In genomic region chr4:72351985-72352384, GRCm38 (mm10) we compare ENCODE assay signal across 24 mouse cellular contexts.
DNase-seq lines count a peak whose midpoint lies in the region; ATAC-seq and TF ChIP-seq lines count a peak whose summit lies in the region.
"Had no signal": no experiment of that assay in that cellular context is flagged by ENCODE, and none has a peak within 500 bp of the region (broad histone marks: within the 10 kb centered on the region; RNA-seq: fewer than 3 reads in every experiment).

No protein-coding gene starts in this region.

- no peak for ATAC-seq in embryonic facial prominence, embryonic 14.5 days (ENCODE audit: low read depth)
- 0 out of 2 replicates have a peak, but pooled peaks have one; percentile 27 for ATAC-seq in hindbrain, postnatal 0 days
- ATAC-seq in hindbrain, embryonic 12.5 days (ENCODE audit: low FRiP score): no peak
- peak; percentile 16; the same call in 1 of the 2 replicates for ATAC-seq in midbrain, embryonic 12.5 days (ENCODE audit: low FRiP score, low read depth)
- no peak for ATAC-seq in midbrain, embryonic 11.5 days (ENCODE audit: low FRiP score)
- ATAC-seq: hindbrain, embryonic 16.5 days; intestine, embryonic 16.5 days; lung, postnatal 0 days had no signal

- no peaks in the 10 kb centered on the region for H3K9me3 ChIP-seq in embryonic facial prominence, embryonic 14.5 days (ENCODE audit: control insufficient read depth, low read length)
- H3K9me3 ChIP-seq in embryonic facial prominence, embryonic 10.5 days: no peaks in the 10 kb centered on the region
- no peaks in the 10 kb centered on the region for H3K9me3 ChIP-seq in hindbrain, postnatal 0 days (ENCODE audit: low read length)
- no peaks in the 10 kb centered on the region for H3K9me3 ChIP-seq in hindbrain, embryonic 12.5 days (replicated peaks)
- no peaks in the 10 kb centered on the region for H3K9me3 ChIP-seq in midbrain, embryonic 12.5 days
- H3K9me3 ChIP-seq in midbrain, embryonic 11.5 days (ENCODE audit: control insufficient read depth, low read length): no peaks in the 10 kb centered on the region
- H3K9me3 ChIP-seq: embryonic facial prominence, embryonic 12.5 days; midbrain, embryonic 10.5 days had no signal

- no peak overlapping the region for H3K9ac ChIP-seq in embryonic facial prominence, embryonic 14.5 days (ENCODE audit: low read depth, low read length)
- H3K9ac ChIP-seq in hindbrain, postnatal 0 days (replicated peaks; ENCODE audit: low read length): no peak overlapping the region
- no peak overlapping the region for H3K9ac ChIP-seq in hindbrain, embryonic 12.5 days
- no peak overlapping the region for H3K9ac ChIP-seq in midbrain, embryonic 12.5 days (replicated peaks)
- H3K9ac ChIP-seq in midbrain, embryonic 11.5 days (ENCODE audit: low read length): no peak overlapping the region
- H3K9ac ChIP-seq: embryonic facial prominence, embryonic 12.5 days had no signal

- H3K4me3 ChIP-seq in embryonic facial prominence, embryonic 14.5 days (ENCODE audit: low read depth, low read length): no peak overlapping the region
- H3K4me3 ChIP-seq in embryonic facial prominence, embryonic 10.5 days: no peak overlapping the region
- H3K4me3 ChIP-seq in hindbrain, postnatal 0 days (ENCODE audit: low read length): no peak overlapping the region
- H3K4me3 ChIP-seq in hindbrain, embryonic 12.5 days: no peak overlapping the region
- H3K4me3 ChIP-seq in midbrain, embryonic 12.5 days: no peak overlapping the region
- H3K4me3 ChIP-seq in midbrain, embryonic 11.5 days (ENCODE audit: low read depth, low read length): no peak overlapping the region
- H3K4me3 ChIP-seq: embryonic facial prominence, embryonic 12.5 days; erythroblast, embryonic 14.5 days; midbrain, embryonic 10.5 days; myocyte had no signal

- H3K36me3 ChIP-seq in embryonic facial prominence, embryonic 14.5 days (ENCODE audit: control insufficient read depth, insufficient read depth, low read length): no peaks in the 10 kb centered on the region
- H3K36me3 ChIP-seq in embryonic facial prominence, embryonic 10.5 days (replicated peaks): no peaks in the 10 kb centered on the region
- no peaks in the 10 kb centered on the region for H3K36me3 ChIP-seq in hindbrain, postnatal 0 days (ENCODE audit: insufficient read depth, low read length)
- no peaks in the 10 kb centered on the region for H3K36me3 ChIP-seq in hindbrain, embryonic 12.5 days
- no peaks in the 10 kb centered on the region for H3K36me3 ChIP-seq in midbrain, embryonic 12.5 days
- H3K36me3 ChIP-seq in midbrain, embryonic 11.5 days (ENCODE audit: control insufficient read depth, insufficient read depth, low read length): no peaks in the 10 kb centered on the region
- H3K36me3 ChIP-seq: embryonic facial prominence, embryonic 12.5 days; midbrain, embryonic 10.5 days had no signal

- no peak overlapping the region for H3K4me2 ChIP-seq in embryonic facial prominence, embryonic 14.5 days (ENCODE audit: low read depth, low read length)
- H3K4me2 ChIP-seq in hindbrain, postnatal 0 days (ENCODE audit: low read depth, low read length): no peak overlapping the region
- H3K4me2 ChIP-seq in hindbrain, embryonic 12.5 days (replicated peaks): no peak overlapping the region
- no peak overlapping the region for H3K4me2 ChIP-seq in midbrain, embryonic 12.5 days (replicated peaks)
- no peak overlapping the region for H3K4me2 ChIP-seq in midbrain, embryonic 11.5 days
- H3K4me2 ChIP-seq: embryonic facial prominence, embryonic 12.5 days; heart, embryonic 11.5 days had no signal

- peak; percentile 15 for DNase-seq in embryonic facial prominence, embryonic 14.5 days (ENCODE audit: low spot score)
- no peak for DNase-seq in embryonic facial prominence, embryonic 10.5 days (ENCODE audit: low spot score)
- peak; percentile 6 for DNase-seq in hindbrain, postnatal 0 days (ENCODE audit: low spot score)
- no peak for DNase-seq in midbrain, embryonic 11.5 days (ENCODE audit: low spot score, missing footprints)
- DNase-seq in right cerebral cortex, adult 2 months (ENCODE audit: low spot score in 2 of 2): peak; percentile 5 to 8
- DNase-seq in right cerebral cortex, postnatal 25 days: no peak
- DNase-seq: adrenal gland, postnatal 25 days; cerebellum, adult 11 months; gastrocnemius, postnatal 14 days; heart, adult 11 months; kidney, adult 9 months; kidney, postnatal 14 days; thymus, adult 2 months; thymus, postnatal 4 days had no signal

- TF ChIP-seq CTCF in hindbrain, postnatal 0 days (IDR thresholded peaks at IDR 0.05; ENCODE audit: low read depth): no peak

- WGBS in embryonic facial prominence, embryonic 14.5 days: 64% methylated on average over 1 of the region's 1 CpGs
- WGBS in embryonic facial prominence, embryonic 10.5 days: 76% methylated on average over 1 of the region's 1 CpGs
- 27% methylated on average over 1 of the region's 1 CpGs for WGBS in hindbrain, postnatal 0 days
- 38% methylated on average over 1 of the region's 1 CpGs for WGBS in hindbrain, embryonic 12.5 days
- WGBS in midbrain, embryonic 12.5 days: 59% methylated on average over 1 of the region's 1 CpGs
- 71% methylated on average over 1 of the region's 1 CpGs for WGBS in midbrain, embryonic 11.5 days

- no peaks in the 10 kb centered on the region for H3K27me3 ChIP-seq in embryonic facial prominence, embryonic 14.5 days (replicated peaks; ENCODE audit: control insufficient read depth, insufficient read depth, low read length)
- H3K27me3 ChIP-seq in embryonic facial prominence, embryonic 10.5 days (replicated peaks; ENCODE audit: low read depth, poor library complexity, severe bottlenecking): no peaks in the 10 kb centered on the region
- no peaks in the 10 kb centered on the region for H3K27me3 ChIP-seq in hindbrain, postnatal 0 days (ENCODE audit: insufficient read depth, low read length)
- no peaks in the 10 kb centered on the region for H3K27me3 ChIP-seq in hindbrain, embryonic 12.5 days
- H3K27me3 ChIP-seq in midbrain, embryonic 12.5 days: no peaks in the 10 kb centered on the region
- H3K27me3 ChIP-seq in midbrain, embryonic 11.5 days (ENCODE audit: control insufficient read depth, insufficient read depth, low read length): no peaks in the 10 kb centered on the region
- H3K27me3 ChIP-seq: embryonic facial prominence, embryonic 12.5 days had no signal

- no peak overlapping the region for H3K27ac ChIP-seq in embryonic facial prominence, embryonic 14.5 days (replicated peaks; ENCODE audit: low read depth, low read length)
- H3K27ac ChIP-seq in embryonic facial prominence, embryonic 10.5 days (replicated peaks): no peak overlapping the region
- no peak overlapping the region for H3K27ac ChIP-seq in hindbrain, postnatal 0 days
- no peak overlapping the region for H3K27ac ChIP-seq in hindbrain, embryonic 12.5 days
- H3K27ac ChIP-seq in midbrain, embryonic 12.5 days (replicated peaks): no peak overlapping the region
- no peak overlapping the region for H3K27ac ChIP-seq in midbrain, embryonic 11.5 days (ENCODE audit: low read depth, low read length)
- H3K27ac ChIP-seq: embryonic facial prominence, embryonic 12.5 days; midbrain, embryonic 10.5 days had no signal

- H3K4me1 ChIP-seq in embryonic facial prominence, embryonic 14.5 days (ENCODE audit: control insufficient read depth, insufficient read depth, low read length): no peaks in the 10 kb centered on the region
- no peaks in the 10 kb centered on the region for H3K4me1 ChIP-seq in embryonic facial prominence, embryonic 10.5 days
- no peaks in the 10 kb centered on the region for H3K4me1 ChIP-seq in hindbrain, postnatal 0 days (ENCODE audit: insufficient read depth, low read length)
- no peaks in the 10 kb centered on the region for H3K4me1 ChIP-seq in hindbrain, embryonic 12.5 days
- H3K4me1 ChIP-seq in midbrain, embryonic 12.5 days: no peaks in the 10 kb centered on the region
- no peaks in the 10 kb centered on the region for H3K4me1 ChIP-seq in midbrain, embryonic 11.5 days (ENCODE audit: control insufficient read depth, insufficient read depth, low read length)
- H3K4me1 ChIP-seq: embryonic facial prominence, embryonic 12.5 days; midbrain, embryonic 10.5 days had no signal

Comparison
In these comparisons a context has a peak if more than half of its experiments do, and no peak if none do; other contexts are left out.
1. ATAC-seq: peak in hindbrain, postnatal 0 days (single experiment) and midbrain, embryonic 12.5 days (single experiment); none in embryonic facial prominence, embryonic 14.5 days (single experiment), hindbrain, embryonic 12.5 days (single experiment) and midbrain, embryonic 11.5 days (single experiment).
2. DNase-seq: peak in embryonic facial prominence, embryonic 14.5 days (single experiment), hindbrain, postnatal 0 days (single experiment) and right cerebral cortex, adult 2 months (2 of 2); none in embryonic facial prominence, embryonic 10.5 days (single experiment), midbrain, embryonic 11.5 days (single experiment) and right cerebral cortex, postnatal 25 days (single experiment).